Mouse (Mus musculus) embryonic facial prominence, embryonic 12.5 days (tissue): ENCODE data around the gene Sdf4. TPM values are rescaled to one million over a fixed set of nuclear protein-coding genes. Genes with fewer than 3 reads are reported as not detected.

Experiments used
- ATAC-seq: fragments of 200-750 bp; cut with Nextera tagmentation; 2 replicates; pipeline ENCODE4 v1.8.0; 2017; ENCODE audit not compliant: insufficient number of reproducible peaks, insufficient read depth, low FRiP score, low TSS enrichment
- H3K27ac ChIP-seq: fragments of 300-500 bp; sonication (generic); 2 replicates; pipeline ENCODE4 v1.5.1; 2016; ENCODE audit warnings: mild to moderate bottlenecking
- H3K27me3 ChIP-seq: fragments of 300-500 bp; sonication (generic); 2 replicates; pipeline ENCODE4 v1.6.1; 2016; ENCODE audit warnings: mild to moderate bottlenecking, moderate library complexity
- H3K36me3 ChIP-seq: fragments of 300-500 bp; sonication (generic); 2 replicates; pipeline ENCODE4 v1.6.1; 2016; ENCODE audit warnings: mild to moderate bottlenecking
- H3K4me1 ChIP-seq: fragments of 300-500 bp; sonication (generic); 2 replicates; pipeline ENCODE4 v1.6.1; 2016
- H3K4me2 ChIP-seq: fragments of 300-500 bp; sonication (generic); replicated peaks from 2 replicates; pipeline ENCODE4 v1.6.1; 2016; ENCODE audit warnings: mild to moderate bottlenecking, moderate library complexity
- H3K4me3 ChIP-seq: fragments of 300-500 bp; sonication (generic); 2 replicates; pipeline ENCODE4 v1.5.1; 2016; ENCODE audit warnings: mild to moderate bottlenecking
- H3K9ac ChIP-seq: fragments of 300-500 bp; sonication (generic); 2 replicates; pipeline ENCODE4 v1.6.1; 2016; ENCODE audit warnings: mild to moderate bottlenecking, moderate library complexity
- H3K9me3 ChIP-seq: fragments of 300-500 bp; sonication (generic); 2 replicates; pipeline ENCODE4 v1.6.1; 2016; ENCODE audit warnings: mild to moderate bottlenecking, moderate library complexity
- WGBS: fragments of 180-500 bp; shearing (Covaris S2); methylation state at CpG from one replicate; pipeline ENCODE4 v1.1.7; 2016; 5-methylcytosine and 5-hydroxymethylcytosine counted together
- polyA plus RNA-seq: library from polyadenylated mRNA; unstranded; fragments of >200 nt; fragmentation: Nextera tagmentation; extraction: Ambion mirVana; gene quantifications from 2 replicates; pipeline ENCODE4 v1.2.1, GENCODE M21; 2016

Sdf4 gene
- 141 and 143 TPM in 2 replicates for polyA plus RNA-seq

DNA sequence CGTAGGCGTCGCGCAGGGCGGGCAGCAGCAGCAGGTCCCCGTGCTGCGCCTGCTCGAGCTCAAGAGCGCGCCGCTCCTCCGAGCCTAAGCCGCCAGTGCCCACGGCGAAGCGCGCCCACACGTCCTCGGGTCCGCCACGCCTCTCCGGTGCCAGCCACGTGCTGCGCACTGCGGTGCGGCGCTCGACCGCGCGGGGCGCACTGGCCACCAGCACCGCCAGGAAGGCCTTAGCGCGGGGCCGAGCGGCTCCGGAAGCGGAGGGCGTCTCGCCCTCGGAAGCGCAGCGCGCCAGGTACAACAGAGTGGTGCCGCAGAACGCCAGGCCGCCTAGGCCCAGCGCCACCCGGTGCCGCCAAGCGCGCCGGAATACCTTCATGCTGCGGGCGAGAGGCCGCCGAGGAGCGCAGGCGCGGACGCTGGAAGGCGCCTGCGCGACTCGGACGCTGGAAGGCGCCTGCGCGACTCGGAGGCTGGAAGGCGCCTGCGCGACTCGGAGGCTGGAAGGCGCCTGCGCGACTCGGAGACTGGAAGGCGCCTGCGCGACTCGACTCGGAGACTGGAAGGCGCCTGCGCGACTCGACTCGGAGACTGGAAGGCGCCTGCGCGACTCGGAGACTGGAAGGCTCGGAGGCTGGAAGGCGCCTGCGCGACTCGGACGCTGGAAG, at the start of gene Sdf4, which contains the start of gene B3galt6:
TSS of gene Sdf4 (plus strand) at position 632 of the 665 bp plus-strand sequence.
TSS of gene B3galt6 (minus strand) at position 409 of the 665 bp plus-strand sequence.
- WGBS: under 1% methylated on average over 99 of the region's 99 CpGs
- ATAC-seq: peak; percentile 76

DNA sequence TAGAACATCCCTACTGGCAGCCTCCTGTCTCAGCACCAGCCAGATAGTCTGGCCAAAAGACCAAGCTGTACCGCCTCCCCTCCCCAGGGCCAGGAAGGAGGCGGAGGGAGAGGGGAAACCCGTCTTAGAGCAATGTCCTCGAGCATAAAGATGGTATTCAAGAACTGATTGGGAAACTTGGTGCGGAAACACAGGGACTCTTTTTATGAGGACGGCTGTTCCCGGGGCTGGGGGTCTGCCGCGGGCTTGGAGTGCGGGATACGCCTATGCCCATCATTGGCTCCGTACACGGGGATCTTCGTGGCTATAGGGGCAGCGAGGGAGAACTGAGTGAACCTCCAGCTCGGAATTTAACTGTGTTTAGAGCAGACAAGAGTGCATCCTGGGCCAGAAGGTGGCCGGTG, 49.6 kb upstream of the Sdf4 start:
- Histone ChIP-seq H3K27me3 (no peaks in the 10 kb centered on the region), H3K4me3 (peak overlapping the region; percentile 99), H3K4me2 (peak overlapping the region; percentile 83), H3K36me3 (peaks cover 4% of the 10 kb centered on the region; the same call in 1 of the 2 replicates), H3K4me1 (peaks cover 16% of the 10 kb centered on the region), H3K9ac (peak overlapping the region; percentile 94), H3K9me3 (no peaks in the 10 kb centered on the region), H3K27ac (peak overlapping the region; percentile 71)
- ATAC-seq: peak; percentile 13; the same call in 1 of the 2 replicates
- under 1% methylated on average over 17 of the region's 17 CpGs for WGBS

More for the DNA sequence above, at the start of gene Sdf4, which contains the start of gene B3galt6:
- peak within 1 kb of the TSS; percentile 79 for H3K4me3 ChIP-seq
- H3K4me2 ChIP-seq: peak within 1 kb of the TSS; percentile 95
- H3K9ac ChIP-seq: peak within 1 kb of the TSS; percentile 85
- peaks cover 25% of the 10 kb centered on the region for H3K4me1 ChIP-seq
- no peaks in the 10 kb centered on the region for H3K27me3 ChIP-seq
- H3K9me3 ChIP-seq: no peaks in the 10 kb centered on the region
- H3K27ac ChIP-seq: peak within 1 kb of the TSS; percentile 94
- peaks cover 20% of the 10 kb centered on the region for H3K36me3 ChIP-seq

DNA sequence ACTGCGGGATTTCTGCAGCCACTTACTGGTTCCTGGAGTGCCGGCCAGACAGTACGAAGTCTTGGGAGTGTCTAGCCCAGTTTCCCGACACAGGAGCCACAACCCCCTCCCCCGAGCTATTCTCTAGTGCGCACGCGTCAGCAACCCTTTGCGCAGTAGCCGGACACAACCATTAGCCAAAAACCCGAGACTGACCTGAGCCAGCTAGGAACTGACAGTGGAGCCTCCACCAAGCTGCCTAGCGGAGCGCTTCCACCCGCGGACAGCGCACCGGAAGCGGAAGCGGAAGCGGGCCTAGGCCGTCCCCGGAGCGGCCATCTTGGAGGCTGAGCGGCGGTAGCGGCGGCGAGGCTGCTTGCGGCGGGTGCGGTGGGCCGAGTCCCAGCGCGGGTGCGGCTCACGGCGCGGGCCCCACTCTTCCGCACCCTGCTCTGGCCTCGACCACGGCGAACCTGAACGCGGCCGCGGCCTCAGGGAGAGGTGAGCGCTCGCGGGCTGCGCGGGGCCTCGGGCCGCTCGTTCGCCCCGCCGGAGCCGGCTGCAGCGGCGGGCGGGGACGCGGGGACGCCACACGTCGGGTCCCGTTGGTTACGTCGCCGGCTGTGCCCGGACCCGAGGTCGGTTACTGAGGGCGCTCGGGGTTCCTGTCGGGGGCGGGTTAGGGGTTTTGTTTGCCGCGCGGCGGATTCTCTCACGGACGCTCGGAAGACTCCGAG, 49.0 kb upstream of the Sdf4 start, which contains the start of gene Ube2j2:
TSS of gene Ube2j2 (plus strand) at position 298 of the 716 bp plus-strand sequence.
- Histone ChIP-seq H3K4me3 (peak within 1 kb of the TSS; percentile 99), H3K27ac (peak within 1 kb of the TSS; percentile 71), H3K9ac (peak within 1 kb of the TSS; percentile 94), H3K4me2 (peak within 1 kb of the TSS; percentile 83), H3K9me3 (no peaks in the 10 kb centered on the region), H3K27me3 (no peaks in the 10 kb centered on the region), H3K4me1 (peaks cover 16% of the 10 kb centered on the region), H3K36me3 (peaks cover 9% of the 10 kb centered on the region; the same call in 1 of the 2 replicates)
- under 1% methylated on average over 84 of the region's 85 CpGs for WGBS
- ATAC-seq: peak; percentile 98

- Histone ChIP-seq H3K9me3 (no peaks in the 10 kb centered on the region), H3K4me3 (peak overlapping the region; percentile 99), H3K27me3 (no peaks in the 10 kb centered on the region), H3K4me1 (peaks cover 16% of the 10 kb centered on the region), H3K27ac (peak overlapping the region; percentile 71; the same call in 1 of the 2 replicates), H3K9ac (peak overlapping the region; percentile 94), H3K36me3 (peaks cover 14% of the 10 kb centered on the region; the same call in 1 of the 2 replicates), H3K4me2 (peak overlapping the region; percentile 83)
- ATAC-seq: no peak
- WGBS: under 1% methylated on average over 17 of the region's 17 CpGs
Measured at GRCm38 (mm10) chr4:155944271-155944670, 48.4 kb upstream of the Sdf4 start.

DNA sequence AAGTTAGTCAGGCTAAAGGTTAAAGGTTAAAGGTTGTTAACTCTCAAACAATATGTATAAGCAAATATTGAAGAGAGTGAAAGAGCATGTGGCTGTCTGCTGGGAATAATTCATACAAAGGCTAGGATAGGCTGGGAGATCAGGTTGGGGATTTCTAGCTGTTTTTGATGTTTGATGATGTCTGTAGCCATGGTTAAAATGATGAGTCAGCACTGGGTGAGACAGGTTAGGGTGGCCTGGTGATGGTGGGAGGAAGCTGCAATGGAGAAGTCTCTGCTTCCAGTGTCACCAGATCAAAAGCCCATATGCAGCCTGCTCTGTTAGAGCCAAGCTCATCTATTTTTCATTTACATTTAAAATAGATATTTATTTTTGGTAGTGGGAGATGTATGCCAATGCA, 45.6 kb upstream of the Sdf4 start:
- Histone ChIP-seq H3K4me1 (peaks cover 16% of the 10 kb centered on the region), H3K36me3 (peaks cover 40% of the 10 kb centered on the region), H3K27ac (no peak overlapping the region)

GRCm38 (mm10) chr4:155955491-155955890, 37.2 kb upstream of the Sdf4 start:
- no peak overlapping the region for H3K4me3 ChIP-seq
- no peak overlapping the region for H3K9ac ChIP-seq
- no peak overlapping the region for H3K4me2 ChIP-seq
- ATAC-seq: no peak
- no peak overlapping the region for H3K27ac ChIP-seq
- no peaks in the 10 kb centered on the region for H3K27me3 ChIP-seq
- no peaks in the 10 kb centered on the region for H3K4me1 ChIP-seq
- peaks cover 73% of the 10 kb centered on the region for H3K36me3 ChIP-seq
- H3K9me3 ChIP-seq: no peaks in the 10 kb centered on the region
- WGBS: 97% methylated on average over 6 of the region's 6 CpGs

More for the DNA sequence above, 45.6 kb upstream of the Sdf4 start:
- Histone ChIP-seq H3K9ac (no peak overlapping the region), H3K4me2 (no peak overlapping the region), H3K4me3 (no peak overlapping the region), H3K9me3 (no peaks in the 10 kb centered on the region), H3K27me3 (no peaks in the 10 kb centered on the region)
- no peak for ATAC-seq

DNA sequence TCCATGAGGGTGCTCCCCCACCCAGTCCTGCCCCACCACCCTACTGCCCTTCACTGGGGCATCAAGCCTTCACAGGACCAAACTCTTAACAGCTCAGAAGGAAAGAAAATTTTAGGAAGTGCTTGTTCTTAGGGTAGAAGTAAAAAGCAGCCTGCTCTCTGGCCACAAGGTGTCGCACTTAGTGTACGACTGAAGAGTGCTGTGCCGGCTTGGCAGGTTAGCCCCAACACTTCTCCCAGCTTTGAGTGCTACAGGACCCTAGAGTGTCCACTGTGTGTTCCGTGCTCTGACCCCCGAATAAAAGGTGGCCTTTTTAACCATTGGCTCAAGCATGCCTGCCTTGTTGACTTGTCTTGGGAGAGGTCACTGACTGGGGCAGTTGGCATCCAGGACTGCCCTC, 33.4 kb upstream of the Sdf4 start:
- Histone ChIP-seq H3K36me3 (peaks cover 39% of the 10 kb centered on the region), H3K9ac (no peak overlapping the region), H3K4me1 (peaks cover 20% of the 10 kb centered on the region), H3K27me3 (no peaks in the 10 kb centered on the region), H3K27ac (no peak overlapping the region), H3K4me2 (no peak overlapping the region), H3K9me3 (no peaks in the 10 kb centered on the region), H3K4me3 (no peak overlapping the region)
- ATAC-seq: no peak
- 5% methylated on average over 5 of the region's 5 CpGs for WGBS

DNA sequence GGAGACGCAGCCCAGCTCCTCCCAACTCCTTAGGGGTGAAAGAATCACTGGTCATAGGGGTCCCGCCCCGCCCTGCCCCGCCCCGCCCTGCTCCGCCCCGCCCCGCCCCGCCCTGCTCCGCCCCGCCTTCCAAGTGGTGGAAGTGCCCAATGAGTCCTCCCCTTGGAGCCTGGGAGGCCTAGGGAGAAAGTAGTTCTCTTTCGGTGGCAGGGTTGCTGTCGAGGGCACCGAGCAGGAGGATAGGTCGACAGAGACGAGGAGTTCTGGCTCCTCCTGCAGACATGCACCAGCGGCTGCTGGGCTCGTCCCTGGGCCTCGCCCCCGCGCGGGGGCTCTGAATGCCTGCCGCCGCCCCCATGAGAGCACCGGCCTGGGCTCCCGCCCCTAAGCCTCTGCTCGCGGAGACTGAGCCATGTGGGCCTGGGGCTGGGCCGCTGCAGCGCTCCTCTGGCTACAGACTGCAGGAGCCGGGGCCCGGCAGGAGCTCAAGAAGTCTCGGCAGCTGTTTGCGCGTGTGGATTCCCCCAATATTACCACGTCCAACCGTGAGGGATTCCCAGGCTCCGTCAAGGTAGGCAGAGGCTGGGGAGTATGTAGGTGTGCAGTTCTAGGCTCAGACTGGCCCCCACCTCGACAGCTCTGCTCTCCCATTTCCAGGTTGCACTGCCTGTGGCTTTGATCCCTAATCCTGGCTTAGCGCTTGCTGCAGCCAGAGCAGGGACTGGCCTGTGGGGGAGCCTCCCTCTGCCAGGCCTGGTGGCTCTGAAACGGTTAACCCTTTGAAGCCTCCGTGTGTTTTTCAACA, 30.3 kb upstream of the Sdf4 start, which contains the start of gene C1qtnf12:
TSS of gene C1qtnf12 (plus strand) at position 152 of the 805 bp plus-strand sequence.
- Histone ChIP-seq H3K4me3 (peak within 1 kb of the TSS; percentile 48), H3K9me3 (no peaks in the 10 kb centered on the region), H3K4me1 (peaks cover 20% of the 10 kb centered on the region), H3K9ac (peak within 1 kb of the TSS; percentile 62), H3K36me3 (peaks cover 35% of the 10 kb centered on the region), H3K4me2 (peak within 1 kb of the TSS; percentile 88), H3K27ac (peak within 1 kb of the TSS; percentile 58), H3K27me3 (no peaks in the 10 kb centered on the region)
- under 1% methylated on average over 40 of the region's 42 CpGs for WGBS
- peak; percentile 71; the same call in 1 of the 2 replicates for ATAC-seq

GRCm38 (mm10) chr4:155963106-155963505, 29.6 kb upstream of the Sdf4 start:
- Histone ChIP-seq H3K4me2 (peak overlapping the region; percentile 88), H3K9ac (peak overlapping the region; percentile 62), H3K27ac (no peak overlapping the region), H3K9me3 (no peaks in the 10 kb centered on the region), H3K36me3 (peaks cover 28% of the 10 kb centered on the region), H3K4me1 (peaks cover 20% of the 10 kb centered on the region), H3K4me3 (peak overlapping the region; percentile 48), H3K27me3 (no peaks in the 10 kb centered on the region)
- WGBS: 53% methylated on average over 7 of the region's 7 CpGs
- no peak for ATAC-seq

- no peak for ATAC-seq
- no peaks in the 10 kb centered on the region for H3K9me3 ChIP-seq
- no peak overlapping the region for H3K4me3 ChIP-seq
- no peak overlapping the region for H3K9ac ChIP-seq
- H3K27ac ChIP-seq: no peak overlapping the region
- 92% methylated on average over 11 of the region's 11 CpGs for WGBS
- no peaks in the 10 kb centered on the region for H3K27me3 ChIP-seq
- H3K4me2 ChIP-seq: no peak overlapping the region
- H3K36me3 ChIP-seq: peaks cover 20% of the 10 kb centered on the region
- peaks cover 20% of the 10 kb centered on the region for H3K4me1 ChIP-seq
Measured at GRCm38 (mm10) chr4:155964396-155964795, 28.3 kb upstream of the Sdf4 start.

GRCm38 (mm10) chr4:155969043-155969653, 23.5 kb upstream of the Sdf4 start:
- H3K36me3 ChIP-seq: peaks cover 20% of the 10 kb centered on the region
- no peaks in the 10 kb centered on the region for H3K27me3 ChIP-seq
- H3K27ac ChIP-seq: no peak overlapping the region
- H3K4me2 ChIP-seq: no peak overlapping the region
- H3K9ac ChIP-seq: no peak overlapping the region
- no peaks in the 10 kb centered on the region for H3K4me1 ChIP-seq
- no peaks in the 10 kb centered on the region for H3K9me3 ChIP-seq
- 86% methylated on average over 13 of the region's 13 CpGs for WGBS
- no peak for ATAC-seq
- H3K4me3 ChIP-seq: no peak overlapping the region
